Mouse (Mus musculus): ENCODE measurements around the gene Gm6760.

The Gm6760 gene

DNA sequence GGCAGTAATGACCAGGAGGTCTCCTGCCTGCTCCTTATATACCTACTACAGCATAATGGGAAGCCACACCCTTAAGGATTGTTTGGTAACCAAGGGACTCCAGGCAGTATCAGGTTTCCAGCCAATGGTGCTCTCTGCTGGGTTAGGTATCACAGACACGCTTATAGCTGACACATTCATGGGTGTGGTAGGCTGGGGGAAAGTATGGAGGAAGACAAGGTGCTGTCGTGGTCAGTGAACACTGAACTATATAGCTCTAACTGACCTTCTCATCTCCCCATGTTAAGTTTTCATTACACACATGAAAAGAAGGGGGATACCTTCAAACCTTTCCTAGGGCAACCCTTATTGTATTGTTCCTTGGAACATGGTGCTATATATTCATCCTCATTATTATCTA, at the start of gene Gm6760:
Gene Gm6760 (minus strand): TSS at position 101 of the 400 bp plus-strand sequence.
- DNase-seq = no peak

- DNase-seq = no peak
Measured at GRCm38 (mm10) chrX:64181246-64181645, 29.2 kb upstream of the Gm6760 start.

DNA sequence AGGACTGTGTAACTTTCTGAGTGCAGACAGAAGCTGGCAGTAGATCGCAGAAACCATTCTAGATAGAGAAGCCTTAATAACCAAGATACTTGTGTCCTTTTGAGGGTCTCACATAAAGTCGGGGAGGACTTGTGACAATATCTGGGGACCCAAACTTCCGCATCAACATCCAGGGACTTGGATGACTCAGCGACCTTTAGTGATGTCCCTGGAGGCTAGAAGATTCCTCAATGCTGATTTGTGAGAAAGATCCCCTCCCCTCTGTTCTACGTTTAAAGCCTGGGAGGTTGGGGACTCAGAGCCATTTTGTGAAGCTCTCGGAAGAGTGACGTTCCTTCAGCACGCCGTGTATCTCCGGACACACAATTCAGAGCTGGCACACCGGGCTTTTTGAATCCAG, 21.2 kb upstream of the Gm6760 start, which contains the start of gene 3830417A13Rik:
Gene 3830417A13Rik (plus strand): TSS at position 301 of the 400 bp plus-strand sequence.
- DNase-seq = no peak
